In the genomic region with DNA sequence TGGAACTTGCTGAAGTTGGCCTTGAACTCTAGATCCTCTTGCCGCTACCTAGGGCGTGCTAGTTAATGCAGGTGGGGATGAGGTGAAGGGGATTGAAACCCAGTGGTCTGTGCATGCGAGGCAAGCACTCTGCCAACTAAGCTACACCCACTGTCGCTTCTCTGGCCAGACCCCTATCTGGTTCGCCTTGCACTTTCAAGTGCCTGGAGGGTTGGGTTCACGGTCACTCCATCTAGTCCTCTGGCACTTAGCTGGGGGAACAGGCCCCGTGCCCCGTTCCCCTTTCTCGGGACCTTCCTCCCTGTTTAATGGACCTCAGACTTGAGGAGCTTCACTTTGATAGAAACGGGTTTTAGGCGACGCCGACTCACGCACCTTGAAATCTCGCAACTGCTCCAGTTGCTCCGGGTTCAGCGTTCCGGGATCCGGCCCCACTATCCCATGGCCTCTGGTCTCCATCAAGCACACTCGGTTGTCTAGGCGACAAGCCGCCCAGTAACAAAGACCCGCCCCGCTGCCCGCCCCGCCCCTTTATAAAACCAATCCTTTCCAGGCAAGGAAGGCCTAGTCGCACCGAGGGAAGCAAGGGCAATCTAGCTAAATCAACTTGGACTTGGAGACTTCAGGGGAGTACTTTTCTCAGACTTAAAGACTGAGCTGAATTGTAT, we compare ENCODE assay signal across 9 mouse cellular contexts. TPM values are rescaled to one million over a fixed set of nuclear protein-coding genes. Genes with fewer than 3 reads are reported as not detected.
A peak's percentile ranks its signal among the peaks of the same experiment; 100 is the strongest.
DNase-seq lines count a peak whose midpoint lies in the region; ATAC-seq lines count a peak whose summit lies in the region.
"Had no signal": no experiment of that assay in that cellular context is flagged by ENCODE, and none has a peak within 500 bp of the region (broad histone marks: within the 10 kb centered on the region; RNA-seq: fewer than 3 reads in every experiment).

No protein-coding gene starts in this region.

- peak; percentile 36 for DNase-seq in ovary, postnatal 36 days (ENCODE audit: low spot score)
- no peak for DNase-seq in ovary, postnatal 14 days (ENCODE audit: low spot score)
- DNase-seq in natural killer cell, adult 2 months (ENCODE audit: low spot score in 2 of 2) = no peak

- peak overlapping the region; percentile 31; the same call in 1 of the 2 replicates for H3K9ac ChIP-seq in forebrain, embryonic 15.5 days (replicated peaks)
- 0 out of 2 replicates have a peak overlapping the region, but pooled peaks have one; percentile 2 for H3K9ac ChIP-seq in hindbrain, embryonic 15.5 days
- no peak overlapping the region for H3K9ac ChIP-seq in liver, embryonic 12.5 days
- peak overlapping the region; percentile 60 for H3K9ac ChIP-seq in neural tube, embryonic 13.5 days

- H3K36me3 ChIP-seq in forebrain, embryonic 15.5 days = no peaks in the 10 kb centered on the region
- H3K36me3 ChIP-seq in hindbrain, embryonic 15.5 days = no peaks in the 10 kb centered on the region
- no peaks in the 10 kb centered on the region for H3K36me3 ChIP-seq in liver, embryonic 12.5 days
- H3K36me3 ChIP-seq in neural tube, embryonic 13.5 days = no peaks in the 10 kb centered on the region

- peak overlapping the region; percentile 64 for H3K27ac ChIP-seq in forebrain, embryonic 15.5 days (replicated peaks)
- H3K27ac ChIP-seq in hindbrain, embryonic 15.5 days (replicated peaks) = no peak overlapping the region
- no peak overlapping the region for H3K27ac ChIP-seq in liver, embryonic 12.5 days
- H3K27ac ChIP-seq in neural tube, embryonic 13.5 days (replicated peaks) = peak overlapping the region; percentile 14; the same call in 1 of the 2 replicates

- peaks cover 21% of the 10 kb centered on the region for H3K4me1 ChIP-seq in forebrain, embryonic 15.5 days
- H3K4me1 ChIP-seq in hindbrain, embryonic 15.5 days (replicated peaks) = peaks cover 34% of the 10 kb centered on the region
- peaks cover 12% of the 10 kb centered on the region for H3K4me1 ChIP-seq in liver, embryonic 12.5 days
- H3K4me1 ChIP-seq in neural tube, embryonic 13.5 days (replicated peaks) = peaks cover 33% of the 10 kb centered on the region

- 9% methylated on average over 28 of the region's 28 CpGs for WGBS in forebrain, embryonic 15.5 days
- WGBS in hindbrain, embryonic 15.5 days = 12% methylated on average over 28 of the region's 28 CpGs
- WGBS in liver, embryonic 12.5 days (ENCODE audit: insufficient replicate concordance) = 17% methylated on average over 28 of the region's 28 CpGs
- WGBS in neural tube, embryonic 13.5 days = 13% methylated on average over 28 of the region's 28 CpGs

- H3K9me3 ChIP-seq in forebrain, embryonic 15.5 days = no peaks in the 10 kb centered on the region
- no peaks in the 10 kb centered on the region for H3K9me3 ChIP-seq in hindbrain, embryonic 15.5 days
- H3K9me3 ChIP-seq in liver, embryonic 12.5 days (replicated peaks) = no peaks in the 10 kb centered on the region
- no peaks in the 10 kb centered on the region for H3K9me3 ChIP-seq in neural tube, embryonic 13.5 days

- peak; percentile 65 for ATAC-seq in forebrain, embryonic 15.5 days (replicated peaks)
- ATAC-seq in hindbrain, embryonic 15.5 days (ENCODE audit: low FRiP score, low read depth) = peak; percentile 15; the same call in 1 of the 2 replicates
- ATAC-seq in liver, embryonic 12.5 days = no peak
- 0 out of 2 replicates have a peak, but pooled peaks have one; percentile 40 for ATAC-seq in neural tube, embryonic 13.5 days (ENCODE audit: low read depth)
- no peak for ATAC-seq in erythroid progenitor cell, adult 5-6 weeks (replicated peaks; ENCODE audit: low FRiP score, poor library complexity, severe bottlenecking)

- peak overlapping the region; percentile 48 for H3K4me2 ChIP-seq in forebrain, embryonic 15.5 days (replicated peaks)
- peak overlapping the region; percentile 52 for H3K4me2 ChIP-seq in hindbrain, embryonic 15.5 days
- peak overlapping the region; percentile 25; the same call in 1 of the 2 replicates for H3K4me2 ChIP-seq in liver, embryonic 12.5 days
- H3K4me2 ChIP-seq in neural tube, embryonic 13.5 days = peak overlapping the region; percentile 58

- no peaks in the 10 kb centered on the region for H3K27me3 ChIP-seq in forebrain, embryonic 15.5 days
- H3K27me3 ChIP-seq in hindbrain, embryonic 15.5 days = no peaks in the 10 kb centered on the region
- H3K27me3 ChIP-seq in liver, embryonic 12.5 days (replicated peaks) = peaks cover 34% of the 10 kb centered on the region
- H3K27me3 ChIP-seq in neural tube, embryonic 13.5 days = no peaks in the 10 kb centered on the region

- H3K4me3 ChIP-seq in forebrain, embryonic 15.5 days = peak overlapping the region; percentile 29
- peak overlapping the region; percentile 27 for H3K4me3 ChIP-seq in hindbrain, embryonic 15.5 days
- no peak overlapping the region for H3K4me3 ChIP-seq in liver, embryonic 12.5 days
- H3K4me3 ChIP-seq in neural tube, embryonic 13.5 days = peak overlapping the region; percentile 31

RNA-seq across cellular contexts. Expression of gene Celf3, which starts 5.5 kb away (rescaled TPM):
- 331 and 337 TPM in 2 replicates for polyA plus RNA-seq in forebrain, embryonic 15.5 days (2015; fragmentation: Nextera tagmentation; extraction: Ambion mirVana)
- 219 and 232 TPM in 2 replicates for polyA plus RNA-seq in hindbrain, embryonic 15.5 days (2015; fragmentation: Nextera tagmentation; extraction: Ambion mirVana)
- polyA plus RNA-seq in liver, embryonic 12.5 days (2016; fragmentation: Nextera tagmentation; extraction: Ambion mirVana) = 0.22 and 0.44 TPM in 2 replicates
- polyA plus RNA-seq in neural tube, embryonic 13.5 days (2015; fragmentation: Nextera tagmentation; extraction: Ambion mirVana) = 246 and 259 TPM in 2 replicates
- not detected in 2 replicates for total RNA-seq in erythroid progenitor cell, adult 5-6 weeks (2015; ENCODE audit: low replicate concordance)
- total RNA-seq in erythroid progenitor cell, adult 5-6 weeks (2017; ENCODE audit: low replicate concordance) = not detected in 2 replicates

RNA-seq across cellular contexts. Expression of gene Riiad1, which starts 7.6 kb away (rescaled TPM):
- 14.1 and 18.0 TPM in 2 replicates for polyA plus RNA-seq in forebrain, embryonic 15.5 days (2015; fragmentation: Nextera tagmentation; extraction: Ambion mirVana)
- polyA plus RNA-seq in hindbrain, embryonic 15.5 days (2015; fragmentation: Nextera tagmentation; extraction: Ambion mirVana) = 20.0 and 21.0 TPM in 2 replicates
- not detected in 2 replicates for polyA plus RNA-seq in liver, embryonic 12.5 days (2016; fragmentation: Nextera tagmentation; extraction: Ambion mirVana)
- 11.9 and 18.3 TPM in 2 replicates for polyA plus RNA-seq in neural tube, embryonic 13.5 days (2015; fragmentation: Nextera tagmentation; extraction: Ambion mirVana)
- not detected in 2 replicates for total RNA-seq in erythroid progenitor cell, adult 5-6 weeks (2015; ENCODE audit: low replicate concordance)
- total RNA-seq in erythroid progenitor cell, adult 5-6 weeks (2017; ENCODE audit: low replicate concordance) = not detected in 2 replicates

RNA-seq across cellular contexts. Expression of gene Oaz3, which starts 28.9 kb away (rescaled TPM):
- 1.6 and 1.7 TPM in 2 replicates for polyA plus RNA-seq in forebrain, embryonic 15.5 days (2015; fragmentation: Nextera tagmentation; extraction: Ambion mirVana)
- 1.4 and 1.6 TPM in 2 replicates for polyA plus RNA-seq in hindbrain, embryonic 15.5 days (2015; fragmentation: Nextera tagmentation; extraction: Ambion mirVana)
- polyA plus RNA-seq in liver, embryonic 12.5 days (2016; fragmentation: Nextera tagmentation; extraction: Ambion mirVana) = 0.13 and 0.31 TPM in 2 replicates
- 0.88 and 1.4 TPM in 2 replicates for polyA plus RNA-seq in neural tube, embryonic 13.5 days (2015; fragmentation: Nextera tagmentation; extraction: Ambion mirVana)
- total RNA-seq in erythroid progenitor cell, adult 5-6 weeks (2015; ENCODE audit: low replicate concordance) = 0.84 TPM in 1 of 2 replicates, not detected in the other
- total RNA-seq in erythroid progenitor cell, adult 5-6 weeks (2017; ENCODE audit: low replicate concordance) = not detected in 2 replicates
- total RNA-seq: left cerebral cortex, adult 18-20 months had no signal

RNA-seq across cellular contexts. Expression of gene Mrpl9, which starts 29.5 kb away (rescaled TPM):
- 61.7 and 62.7 TPM in 2 replicates for polyA plus RNA-seq in forebrain, embryonic 15.5 days (2015; fragmentation: Nextera tagmentation; extraction: Ambion mirVana)
- polyA plus RNA-seq in hindbrain, embryonic 15.5 days (2015; fragmentation: Nextera tagmentation; extraction: Ambion mirVana) = 60.6 and 61.0 TPM in 2 replicates
- 56.4 and 61.8 TPM in 2 replicates for polyA plus RNA-seq in liver, embryonic 12.5 days (2016; fragmentation: Nextera tagmentation; extraction: Ambion mirVana)
- 58.6 and 62.2 TPM in 2 replicates for polyA plus RNA-seq in neural tube, embryonic 13.5 days (2015; fragmentation: Nextera tagmentation; extraction: Ambion mirVana)
- total RNA-seq in erythroid progenitor cell, adult 5-6 weeks (2015; ENCODE audit: low replicate concordance) = 15.5 and 19.5 TPM in 2 replicates
- total RNA-seq in erythroid progenitor cell, adult 5-6 weeks (2017; ENCODE audit: low replicate concordance) = 17.7 and 27.5 TPM in 2 replicates

RNA-seq across cellular contexts. Expression of gene Tdrkh, which starts 59.5 kb away (rescaled TPM):
- 65.3 and 65.9 TPM in 2 replicates for polyA plus RNA-seq in forebrain, embryonic 15.5 days (2015; fragmentation: Nextera tagmentation; extraction: Ambion mirVana)
- polyA plus RNA-seq in hindbrain, embryonic 15.5 days (2015; fragmentation: Nextera tagmentation; extraction: Ambion mirVana) = 50.7 and 53.5 TPM in 2 replicates
- polyA plus RNA-seq in liver, embryonic 12.5 days (2016; fragmentation: Nextera tagmentation; extraction: Ambion mirVana) = 10.7 and 11.1 TPM in 2 replicates
- polyA plus RNA-seq in neural tube, embryonic 13.5 days (2015; fragmentation: Nextera tagmentation; extraction: Ambion mirVana) = 51.0 and 51.9 TPM in 2 replicates
- total RNA-seq in erythroid progenitor cell, adult 5-6 weeks (2015; ENCODE audit: low replicate concordance) = 10.1 TPM in 1 of 2 replicates, not detected in the other
- 0.51 TPM in 1 of 2 replicates, not detected in the other for total RNA-seq in erythroid progenitor cell, adult 5-6 weeks (2017; ENCODE audit: low replicate concordance)

Comparison
In these comparisons a context has a peak if more than half of its experiments do, and no peak if none do; other contexts are left out.
1. ATAC-seq: peak in forebrain, embryonic 15.5 days (single experiment), hindbrain, embryonic 15.5 days (single experiment) and neural tube, embryonic 13.5 days (single experiment); none in liver, embryonic 12.5 days (single experiment) and erythroid progenitor cell, adult 5-6 weeks (single experiment).
2. H3K27ac ChIP-seq: peak in forebrain, embryonic 15.5 days (single experiment) and neural tube, embryonic 13.5 days (single experiment); none in hindbrain, embryonic 15.5 days (single experiment) and liver, embryonic 12.5 days (single experiment).
3. RNA of gene Celf3, which starts 5.5 kb away (polyA plus RNA-seq): 331 to 337 TPM in forebrain, embryonic 15.5 days, 246 to 259 TPM in neural tube, embryonic 13.5 days and 219 to 232 TPM in hindbrain, embryonic 15.5 days; 0.22 to 0.44 TPM in liver, embryonic 12.5 days; every median in the first group is over 100 times any median in the second.
4. RNA of gene Riiad1, which starts 7.6 kb away (polyA plus RNA-seq): 20.0 to 21.0 TPM in hindbrain, embryonic 15.5 days, 11.9 to 18.3 TPM in neural tube, embryonic 13.5 days and 14.1 to 18.0 TPM in forebrain, embryonic 15.5 days; not detected in liver, embryonic 12.5 days; every median in the first group is over 10 times any median in the second.
5. Peak in every context shown above with its lines, with median percentiles within 50 percentile points of each other: H3K4me2 ChIP-seq.